7 mouse cellular contexts compared by ENCODE assay signal in genomic region chr10:128909567-128910028, GRCm38 (mm10). TPM values are rescaled to one million over a fixed set of nuclear protein-coding genes. Genes with fewer than 3 reads are reported as not detected.
DNase-seq lines count a peak whose midpoint lies in the region; ATAC-seq and TF ChIP-seq lines count a peak whose summit lies in the region.

No protein-coding gene starts in this region.

- peak overlapping the region; percentile 85 for H3K4me2 ChIP-seq in intestine, postnatal 0 days (replicated peaks; ENCODE audit: low read depth)
- H3K4me2 ChIP-seq in limb, embryonic 11.5 days (ENCODE audit: low read depth, severe bottlenecking): peak overlapping the region; percentile 45

- no peaks in the 10 kb centered on the region for H3K27me3 ChIP-seq in intestine, postnatal 0 days (replicated peaks; ENCODE audit: control insufficient read depth, insufficient read depth, low read length)
- H3K27me3 ChIP-seq in limb, embryonic 11.5 days (ENCODE audit: control insufficient read depth, insufficient read depth, low read length): no peaks in the 10 kb centered on the region
- peaks cover 45% of the 10 kb centered on the region for H3K27me3 ChIP-seq in midbrain, embryonic 10.5 days (ENCODE audit: low read depth, poor library complexity, severe bottlenecking)

- peak overlapping the region; percentile 93 for H3K9ac ChIP-seq in intestine, postnatal 0 days (ENCODE audit: low read depth, low read length)
- peak overlapping the region; percentile 95 for H3K9ac ChIP-seq in limb, embryonic 11.5 days (ENCODE audit: low read length)

- peaks cover 25% of the 10 kb centered on the region for H3K36me3 ChIP-seq in intestine, postnatal 0 days (ENCODE audit: control insufficient read depth, insufficient read depth)
- H3K36me3 ChIP-seq in limb, embryonic 11.5 days (ENCODE audit: control insufficient read depth, insufficient read depth, low read length): peaks cover 6% of the 10 kb centered on the region
- H3K36me3 ChIP-seq in midbrain, embryonic 10.5 days: peaks cover 17% of the 10 kb centered on the region; the same call in 1 of the 2 replicates

- peak overlapping the region; percentile 87 for H3K4me3 ChIP-seq in intestine, postnatal 0 days (ENCODE audit: low read depth, low read length)
- peak overlapping the region; percentile 96 for H3K4me3 ChIP-seq in limb, embryonic 11.5 days (ENCODE audit: low read depth, low read length)
- H3K4me3 ChIP-seq in midbrain, embryonic 10.5 days: peak overlapping the region; percentile 86

- WGBS in intestine, postnatal 0 days: 1% methylated on average over 35 of the region's 41 CpGs
- WGBS in limb, embryonic 11.5 days: under 1% methylated on average over 31 of the region's 41 CpGs
- WGBS in midbrain, embryonic 10.5 days: under 1% methylated on average over 38 of the region's 41 CpGs

- H3K9me3 ChIP-seq in intestine, postnatal 0 days (ENCODE audit: control insufficient read depth): no peaks in the 10 kb centered on the region
- H3K9me3 ChIP-seq in limb, embryonic 11.5 days (ENCODE audit: control insufficient read depth, low read length): no peaks in the 10 kb centered on the region
- no peaks in the 10 kb centered on the region for H3K9me3 ChIP-seq in midbrain, embryonic 10.5 days (replicated peaks)

- DNase-seq in adrenal gland, postnatal 25 days: peak; percentile 90
- DNase-seq in embryo, embryonic 11.5 days (ENCODE audit: low read depth, low spot score): peak; percentile 71
- peak; percentile 93 for DNase-seq in limb, embryonic 11.5 days (ENCODE audit: low spot score)
- peak; percentile 86 for DNase-seq in midbrain, embryonic 10.5 days (ENCODE audit: low spot score)
- DNase-seq in skeletal muscle tissue, adult 2 months (ENCODE audit: low read depth, low spot score): peak; percentile 97

- ATAC-seq in granulocyte monocyte progenitor cell, adult 5-6 weeks (replicated peaks; ENCODE audit: poor library complexity, severe bottlenecking): peak; percentile 69
- peak; percentile 68 for ATAC-seq in intestine, postnatal 0 days
- peak; percentile 85 for ATAC-seq in limb, embryonic 11.5 days (ENCODE audit: insufficient number of reproducible peaks, low FRiP score, low TSS enrichment, low read depth)

- H3K4me1 ChIP-seq in intestine, postnatal 0 days (replicated peaks; ENCODE audit: control insufficient read depth, insufficient read depth, low read length): no peaks in the 10 kb centered on the region
- peaks cover 11% of the 10 kb centered on the region for H3K4me1 ChIP-seq in limb, embryonic 11.5 days (ENCODE audit: control insufficient read depth, insufficient read depth, low read length)
- H3K4me1 ChIP-seq in midbrain, embryonic 10.5 days: peaks cover 36% of the 10 kb centered on the region

- H3K27ac ChIP-seq in intestine, postnatal 0 days (ENCODE audit: low read depth, low read length): peak overlapping the region; percentile 98
- peak overlapping the region; percentile 87 for H3K27ac ChIP-seq in limb, embryonic 11.5 days (replicated peaks; ENCODE audit: low read depth, low read length)
- H3K27ac ChIP-seq in midbrain, embryonic 10.5 days (replicated peaks): peak overlapping the region; percentile 91

- TF ChIP-seq CTCF in intestine, postnatal 0 days (IDR thresholded peaks at IDR 0.05; ENCODE audit: low read depth): no peak

RNA-seq across cellular contexts. Expression of gene Cd63, which starts 8.8 kb away (rescaled TPM):
- total RNA-seq in adrenal gland, postnatal 25 days (2021): 238 and 302 TPM in 2 replicates
- total RNA-seq in granulocyte monocyte progenitor cell, adult 5-6 weeks (2014; fragmentation: Nextera tagmentation): 139 and 203 TPM in 2 replicates
- total RNA-seq in granulocyte monocyte progenitor cell, adult 5-6 weeks (2017): 123 and 185 TPM in 2 replicates
- 939 and 945 TPM in 2 replicates for polyA plus RNA-seq in intestine, postnatal 0 days (2015; fragmentation: Nextera tagmentation; extraction: Ambion mirVana)
- 425 and 427 TPM in 2 replicates for polyA plus RNA-seq in limb, embryonic 11.5 days (2014; fragmentation: Nextera tagmentation; extraction: Ambion mirVana)
- 195 and 196 TPM in 2 replicates for polyA plus RNA-seq in midbrain, embryonic 10.5 days (2016; fragmentation: Nextera tagmentation; extraction: Ambion mirVana)

RNA-seq across cellular contexts. Expression of gene Rdh5, which starts 13.1 kb away (rescaled TPM):
- total RNA-seq in adrenal gland, postnatal 25 days (2021): 7.7 and 15.9 TPM in 2 replicates
- 2.0 and 9.5 TPM in 2 replicates for total RNA-seq in granulocyte monocyte progenitor cell, adult 5-6 weeks (2014; fragmentation: Nextera tagmentation)
- total RNA-seq in granulocyte monocyte progenitor cell, adult 5-6 weeks (2017): 2.4 TPM in 1 of 2 replicates, not detected in the other
- 12.4 and 13.0 TPM in 2 replicates for polyA plus RNA-seq in intestine, postnatal 0 days (2015; fragmentation: Nextera tagmentation; extraction: Ambion mirVana)
- 7.7 and 7.8 TPM in 2 replicates for polyA plus RNA-seq in limb, embryonic 11.5 days (2014; fragmentation: Nextera tagmentation; extraction: Ambion mirVana)
- 13.3 and 14.9 TPM in 2 replicates for polyA plus RNA-seq in midbrain, embryonic 10.5 days (2016; fragmentation: Nextera tagmentation; extraction: Ambion mirVana)

RNA-seq across cellular contexts. Expression of gene Bloc1s1, which starts 14.2 kb away (rescaled TPM):
- 189 and 195 TPM in 2 replicates for total RNA-seq in adrenal gland, postnatal 25 days (2021)
- 124 and 140 TPM in 2 replicates for total RNA-seq in granulocyte monocyte progenitor cell, adult 5-6 weeks (2014; fragmentation: Nextera tagmentation)
- 71.3 and 86.4 TPM in 2 replicates for total RNA-seq in granulocyte monocyte progenitor cell, adult 5-6 weeks (2017)
- 248 and 257 TPM in 2 replicates for polyA plus RNA-seq in intestine, postnatal 0 days (2015; fragmentation: Nextera tagmentation; extraction: Ambion mirVana)
- polyA plus RNA-seq in limb, embryonic 11.5 days (2014; fragmentation: Nextera tagmentation; extraction: Ambion mirVana): 203 and 211 TPM in 2 replicates
- polyA plus RNA-seq in midbrain, embryonic 10.5 days (2016; fragmentation: Nextera tagmentation; extraction: Ambion mirVana): 216 and 236 TPM in 2 replicates

RNA-seq across cellular contexts. Expression of gene Gdf11, which starts 18.1 kb away (rescaled TPM):
- total RNA-seq in adrenal gland, postnatal 25 days (2021): 1.5 and 1.9 TPM in 2 replicates
- 0.21 TPM in 1 of 2 replicates, not detected in the other for total RNA-seq in granulocyte monocyte progenitor cell, adult 5-6 weeks (2014; fragmentation: Nextera tagmentation)
- total RNA-seq in granulocyte monocyte progenitor cell, adult 5-6 weeks (2017): 0.15 TPM in 1 of 2 replicates, not detected in the other
- polyA plus RNA-seq in intestine, postnatal 0 days (2015; fragmentation: Nextera tagmentation; extraction: Ambion mirVana): 0.99 and 1.6 TPM in 2 replicates
- polyA plus RNA-seq in limb, embryonic 11.5 days (2014; fragmentation: Nextera tagmentation; extraction: Ambion mirVana): 17.5 and 18.1 TPM in 2 replicates
- 9.5 and 10.5 TPM in 2 replicates for polyA plus RNA-seq in midbrain, embryonic 10.5 days (2016; fragmentation: Nextera tagmentation; extraction: Ambion mirVana)

RNA-seq across cellular contexts. Expression of gene Itga7, which starts 24.0 kb away (rescaled TPM):
- 9.6 and 10.2 TPM in 2 replicates for total RNA-seq in adrenal gland, postnatal 25 days (2021)
- total RNA-seq in granulocyte monocyte progenitor cell, adult 5-6 weeks (2014; fragmentation: Nextera tagmentation): not detected in 2 replicates
- not detected in 2 replicates for total RNA-seq in granulocyte monocyte progenitor cell, adult 5-6 weeks (2017)
- polyA plus RNA-seq in intestine, postnatal 0 days (2015; fragmentation: Nextera tagmentation; extraction: Ambion mirVana): 3.1 and 3.6 TPM in 2 replicates
- 0.10 and 0.12 TPM in 2 replicates for polyA plus RNA-seq in limb, embryonic 11.5 days (2014; fragmentation: Nextera tagmentation; extraction: Ambion mirVana)
- polyA plus RNA-seq in midbrain, embryonic 10.5 days (2016; fragmentation: Nextera tagmentation; extraction: Ambion mirVana): 1.7 and 1.9 TPM in 2 replicates

Comparison
In these comparisons a context has a peak if more than half of its experiments do, and no peak if none do; other contexts are left out.
1. Peak in every context shown above with its lines: DNase-seq, ATAC-seq, H3K4me3 ChIP-seq and H3K27ac ChIP-seq.